Mouse (Mus musculus) small intestine, adult 2 months (tissue): ENCODE data around the gene Dgkg.

ENCODE experiments used
- CTCF ChIP-seq: fragments of 200-500 bp; IDR thresholded peaks from 2 replicates; pipeline ENCODE4 v1.5.1; 2012; ENCODE audit warnings: low read depth, mild to moderate bottlenecking, control low read depth, inconsistent platforms, low read length, moderate library complexity, mixed read lengths; ENCODE audit not compliant: insufficient replicate concordance, insufficient read length; ENCODE audit errors: extremely low read depth
- POLR2A ChIP-seq: fragments of 200-500 bp; IDR thresholded peaks from 2 replicates; pipeline ENCODE4 v1.6.1; 2012; ENCODE audit warnings: low read depth, mild to moderate bottlenecking, control low read depth, inconsistent platforms, low read length, moderate library complexity

DNA sequence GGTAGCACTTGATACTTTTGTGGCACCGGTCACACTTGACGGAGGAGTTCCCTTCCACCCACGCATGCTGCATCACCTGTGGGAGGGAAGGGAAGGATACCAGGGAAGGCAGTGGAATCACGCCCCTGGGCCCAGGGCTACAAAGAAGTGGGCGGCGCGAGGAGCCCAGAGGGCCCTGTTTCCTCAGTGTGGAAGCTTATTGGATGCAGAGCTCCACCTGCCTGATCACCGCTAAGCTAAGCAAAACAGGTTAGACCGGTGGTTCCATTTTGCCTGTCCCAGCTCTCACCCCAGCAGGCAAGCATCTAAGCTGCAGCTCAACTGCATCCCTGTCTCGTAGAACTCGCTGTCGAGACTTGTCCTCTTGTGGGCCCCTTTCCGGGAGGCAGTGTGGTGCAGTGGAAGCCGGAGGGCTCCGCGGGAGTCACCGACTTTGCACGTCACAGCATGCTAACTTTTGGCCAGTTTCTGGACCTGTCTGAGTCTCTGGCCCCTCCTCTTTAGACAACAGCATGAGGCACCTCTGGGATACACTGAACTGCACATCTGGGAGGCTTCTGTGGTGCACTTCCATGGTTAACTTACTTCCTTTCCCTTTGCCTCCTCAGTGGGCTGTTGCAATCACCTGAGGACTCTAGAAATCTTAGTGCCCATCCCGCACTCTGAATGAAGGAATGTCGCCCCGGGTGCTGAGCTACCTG lies 84.2 kb downstream of the Dgkg start:
- TF ChIP-seq POLR2A = no peak
- no peak for TF ChIP-seq CTCF
